Mouse (Mus musculus) thymus, adult 2 months (tissue): ENCODE data around the gene Sparc.

Experiments
- CTCF ChIP-seq: fragments of 200-500 bp; IDR thresholded peaks from 2 replicates; pipeline ENCODE4 v1.5.1; 2012; ENCODE audit warnings: mild to moderate bottlenecking, control low read depth, low read length, moderate library complexity, borderline replicate concordance; ENCODE audit not compliant: control insufficient read depth, poor library complexity, insufficient read depth; ENCODE audit errors: extremely low read depth
- POLR2A ChIP-seq: fragments of 200-500 bp; IDR thresholded peaks from 2 replicates; pipeline ENCODE4 v1.6.1; 2012; ENCODE audit warnings: mild to moderate bottlenecking, low read length, control low read depth, moderate library complexity; ENCODE audit not compliant: control insufficient read depth, poor library complexity, insufficient read depth; ENCODE audit errors: extremely low read depth

- TF ChIP-seq CTCF: no peak
- no peak for TF ChIP-seq POLR2A
Observed at GRCm38 (mm10) chr11:55356846-55357245, 66.1 kb downstream of the Sparc start.
